Mouse (Mus musculus): Measurements from ENCODE around the gene Nlgn1. TPM values are rescaled to one million over a fixed set of nuclear protein-coding genes. Genes with fewer than 3 reads are reported as not detected.

Nlgn1 gene
- polyA plus RNA-seq, 1 experiment from 2014 or later, result 2.8 TPM

- Histone ChIP-seq H3K27ac (ENCODE audit: low read length) (no peak overlapping the region), H3K9ac (replicated peaks; ENCODE audit: low read depth, low read length) (no peak overlapping the region), H3K27me3 (ENCODE audit: control insufficient read depth, insufficient read depth, low read length) (no peaks in the 10 kb centered on the region), H3K4me3 (ENCODE audit: low read depth, low read length) (no peak overlapping the region), H3K4me1 (ENCODE audit: control insufficient read depth, insufficient read depth, low read length) (no peaks in the 10 kb centered on the region), H3K36me3 (ENCODE audit: control insufficient read depth, insufficient read depth, low read length) (no peaks in the 10 kb centered on the region), H3K4me2 (replicated peaks; ENCODE audit: low read depth, low read length) (no peak overlapping the region), H3K9me3 (ENCODE audit: control insufficient read depth, low read depth, low read length) (no peaks in the 10 kb centered on the region)
- no peak for ATAC-seq (ENCODE audit: insufficient number of reproducible peaks, insufficient read depth, low FRiP score, low read depth)
Measured at GRCm38 (mm10) chr3:26069366-26069765, 262.9 kb downstream of the Nlgn1 start.

- no peak overlapping the region for H3K27ac ChIP-seq (ENCODE audit: low read length)
- 57% methylated on average over 4 of the region's 4 CpGs for WGBS
Measured at GRCm38 (mm10) chr3:26050769-26051168, 281.5 kb downstream of the Nlgn1 start.

GRCm38 (mm10) chr3:26042966-26043365, 289.3 kb downstream of the Nlgn1 start:
- H3K36me3 ChIP-seq (ENCODE audit: control insufficient read depth, insufficient read depth, low read length), result no peaks in the 10 kb centered on the region

More at GRCm38 (mm10) chr3:26050769-26051168, 281.5 kb downstream of the Nlgn1 start:
- Histone ChIP-seq H3K4me3 (ENCODE audit: low read depth, low read length) (no peak overlapping the region), H3K9me3 (ENCODE audit: control insufficient read depth, low read depth, low read length) (no peaks in the 10 kb centered on the region), H3K9ac (replicated peaks; ENCODE audit: low read depth, low read length) (no peak overlapping the region), H3K27me3 (ENCODE audit: control insufficient read depth, insufficient read depth, low read length) (no peaks in the 10 kb centered on the region), H3K36me3 (ENCODE audit: control insufficient read depth, insufficient read depth, low read length) (no peaks in the 10 kb centered on the region), H3K4me1 (ENCODE audit: control insufficient read depth, insufficient read depth, low read length) (no peaks in the 10 kb centered on the region), H3K4me2 (replicated peaks; ENCODE audit: low read depth, low read length) (no peak overlapping the region)
- no peak for ATAC-seq (ENCODE audit: insufficient number of reproducible peaks, insufficient read depth, low FRiP score, low read depth)

DNA sequence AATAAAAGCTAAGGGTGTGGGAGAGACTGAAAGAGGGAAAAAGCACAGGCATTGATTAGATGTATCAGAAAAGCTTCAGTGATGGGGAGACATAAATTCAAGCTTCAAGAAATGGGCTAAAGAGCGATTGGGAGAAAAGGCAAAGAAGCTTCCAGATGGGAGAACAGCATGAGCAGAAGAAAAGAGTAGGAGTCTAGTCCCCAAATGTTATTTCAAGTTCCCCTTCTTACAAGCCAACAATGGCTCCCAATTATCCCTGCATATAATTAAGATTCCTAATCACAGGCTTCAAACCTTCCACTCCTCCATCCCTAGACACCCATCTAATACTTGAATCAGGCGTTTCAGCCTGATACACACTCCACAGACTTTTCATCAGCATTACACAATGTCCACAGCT, 292.6 kb downstream of the Nlgn1 start:
- H3K36me3 ChIP-seq (ENCODE audit: control insufficient read depth, insufficient read depth, low read length), result no peaks in the 10 kb centered on the region
- no peak overlapping the region for H3K4me2 ChIP-seq (replicated peaks; ENCODE audit: low read depth, low read length)
- no peak overlapping the region for H3K27ac ChIP-seq (ENCODE audit: low read length)
- no peaks in the 10 kb centered on the region for H3K9me3 ChIP-seq (ENCODE audit: control insufficient read depth, low read depth, low read length)
- no peak overlapping the region for H3K9ac ChIP-seq (replicated peaks; ENCODE audit: low read depth, low read length)
- H3K4me3 ChIP-seq (ENCODE audit: low read depth, low read length), result no peak overlapping the region
- 83% methylated on average over 2 of the region's 2 CpGs for WGBS
- no peaks in the 10 kb centered on the region for H3K27me3 ChIP-seq (ENCODE audit: control insufficient read depth, insufficient read depth, low read length)
- H3K4me1 ChIP-seq (ENCODE audit: control insufficient read depth, insufficient read depth, low read length), result no peaks in the 10 kb centered on the region
- ATAC-seq (ENCODE audit: insufficient number of reproducible peaks, insufficient read depth, low FRiP score, low read depth), result no peak

More at GRCm38 (mm10) chr3:26042966-26043365, 289.3 kb downstream of the Nlgn1 start:
- H3K9ac ChIP-seq (replicated peaks; ENCODE audit: low read depth, low read length), result no peak overlapping the region
- no peak for ATAC-seq (ENCODE audit: insufficient number of reproducible peaks, insufficient read depth, low FRiP score, low read depth)
- no peak overlapping the region for H3K27ac ChIP-seq (ENCODE audit: low read length)
- H3K4me1 ChIP-seq (ENCODE audit: control insufficient read depth, insufficient read depth, low read length), result no peaks in the 10 kb centered on the region
- H3K4me2 ChIP-seq (replicated peaks; ENCODE audit: low read depth, low read length), result no peak overlapping the region
- WGBS, result 82% methylated on average over 2 of the region's 2 CpGs
- H3K9me3 ChIP-seq (ENCODE audit: control insufficient read depth, low read depth, low read length), result no peaks in the 10 kb centered on the region
- no peak overlapping the region for H3K4me3 ChIP-seq (ENCODE audit: low read depth, low read length)
- H3K27me3 ChIP-seq (ENCODE audit: control insufficient read depth, insufficient read depth, low read length), result no peaks in the 10 kb centered on the region

DNA sequence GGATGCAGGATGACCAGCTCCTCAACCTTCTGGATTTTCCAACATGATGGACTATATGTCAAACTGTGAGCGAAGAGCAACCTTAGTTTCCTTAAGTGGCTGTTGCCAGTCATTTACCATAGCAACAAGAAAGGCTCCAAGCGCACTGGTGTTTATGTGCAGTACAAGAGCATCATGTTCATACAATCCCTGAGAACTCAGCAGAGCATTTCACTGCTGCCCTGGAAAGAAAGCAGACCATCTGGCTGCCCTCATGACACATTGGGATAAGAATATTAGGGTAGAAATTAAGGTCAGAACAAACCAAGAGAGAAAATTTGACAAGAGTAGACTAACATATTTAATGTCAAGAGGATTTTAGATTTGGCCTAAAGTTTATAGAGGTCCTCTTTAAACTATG, 306.2 kb downstream of the Nlgn1 start:
- H3K36me3 ChIP-seq (ENCODE audit: control insufficient read depth, insufficient read depth, low read length), result no peaks in the 10 kb centered on the region
- no peak for ATAC-seq (ENCODE audit: insufficient number of reproducible peaks, insufficient read depth, low FRiP score, low read depth)

GRCm38 (mm10) chr3:26023217-26023616, 309.0 kb downstream of the Nlgn1 start:
- Histone ChIP-seq H3K4me2 (replicated peaks; ENCODE audit: low read depth, low read length) (no peak overlapping the region), H3K36me3 (ENCODE audit: control insufficient read depth, insufficient read depth, low read length) (no peaks in the 10 kb centered on the region), H3K4me3 (ENCODE audit: low read depth, low read length) (no peak overlapping the region), H3K27me3 (ENCODE audit: control insufficient read depth, insufficient read depth, low read length) (no peaks in the 10 kb centered on the region), H3K4me1 (ENCODE audit: control insufficient read depth, insufficient read depth, low read length) (no peaks in the 10 kb centered on the region), H3K9ac (replicated peaks; ENCODE audit: low read depth, low read length) (no peak overlapping the region), H3K9me3 (ENCODE audit: control insufficient read depth, low read depth, low read length) (no peaks in the 10 kb centered on the region), H3K27ac (ENCODE audit: low read length) (no peak overlapping the region)
- no peak for ATAC-seq (ENCODE audit: insufficient number of reproducible peaks, insufficient read depth, low FRiP score, low read depth)
- 74% methylated on average over 5 of the region's 5 CpGs for WGBS

More for the DNA sequence above, 306.2 kb downstream of the Nlgn1 start:
- Histone ChIP-seq H3K4me3 (ENCODE audit: low read depth, low read length) (no peak overlapping the region), H3K27me3 (ENCODE audit: control insufficient read depth, insufficient read depth, low read length) (no peaks in the 10 kb centered on the region), H3K4me1 (ENCODE audit: control insufficient read depth, insufficient read depth, low read length) (no peaks in the 10 kb centered on the region), H3K9me3 (ENCODE audit: control insufficient read depth, low read depth, low read length) (no peaks in the 10 kb centered on the region), H3K27ac (ENCODE audit: low read length) (no peak overlapping the region), H3K4me2 (replicated peaks; ENCODE audit: low read depth, low read length) (no peak overlapping the region), H3K9ac (replicated peaks; ENCODE audit: low read depth, low read length) (no peak overlapping the region)
- WGBS, result 73% methylated on average over 2 of the region's 2 CpGs

DNA sequence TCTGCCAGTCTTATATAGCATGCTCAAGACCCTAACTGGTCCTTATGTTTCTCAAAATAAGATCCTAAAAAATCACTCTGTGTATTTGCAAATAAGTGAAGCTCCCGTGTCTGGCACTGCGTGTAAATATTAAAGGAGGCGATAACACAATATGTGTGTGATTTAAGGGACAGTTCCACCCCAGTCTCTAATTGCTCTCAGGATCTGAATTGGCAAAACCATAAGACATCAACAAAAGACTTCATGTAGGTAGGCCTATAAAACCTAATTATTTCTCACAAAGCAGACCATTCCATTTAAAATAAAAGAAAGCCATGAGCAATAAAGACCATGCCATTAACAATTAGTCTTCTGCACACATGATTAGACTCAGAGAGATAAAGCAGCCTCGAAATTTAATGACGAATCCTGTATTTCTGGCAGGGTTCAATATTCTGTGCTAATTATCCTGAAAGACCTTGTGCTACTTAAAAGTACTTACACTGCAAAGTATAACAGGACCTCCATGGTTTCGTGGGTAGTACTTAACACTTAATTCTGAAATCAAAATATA, 310.6 kb downstream of the Nlgn1 start:
- no peaks in the 10 kb centered on the region for H3K4me1 ChIP-seq (ENCODE audit: control insufficient read depth, insufficient read depth, low read length)
- 79% methylated on average over 6 of the region's 6 CpGs for WGBS
- no peaks in the 10 kb centered on the region for H3K27me3 ChIP-seq (ENCODE audit: control insufficient read depth, insufficient read depth, low read length)
- no peaks in the 10 kb centered on the region for H3K36me3 ChIP-seq (ENCODE audit: control insufficient read depth, insufficient read depth, low read length)
- H3K4me2 ChIP-seq (replicated peaks; ENCODE audit: low read depth, low read length), result no peak overlapping the region
- H3K9me3 ChIP-seq (ENCODE audit: control insufficient read depth, low read depth, low read length), result no peaks in the 10 kb centered on the region
- H3K9ac ChIP-seq (replicated peaks; ENCODE audit: low read depth, low read length), result no peak overlapping the region
- no peak for ATAC-seq (ENCODE audit: insufficient number of reproducible peaks, insufficient read depth, low FRiP score, low read depth)
- no peak overlapping the region for H3K27ac ChIP-seq (ENCODE audit: low read length)
- no peak overlapping the region for H3K4me3 ChIP-seq (ENCODE audit: low read depth, low read length)

- 76% methylated on average over 4 of the region's 4 CpGs for WGBS
- ATAC-seq (ENCODE audit: insufficient number of reproducible peaks, insufficient read depth, low FRiP score, low read depth), result no peak
- no peaks in the 10 kb centered on the region for H3K9me3 ChIP-seq (ENCODE audit: control insufficient read depth, low read depth, low read length)
Measured at GRCm38 (mm10) chr3:26011310-26012078, 320.8 kb downstream of the Nlgn1 start.

More at GRCm38 (mm10) chr3:26011310-26012078, 320.8 kb downstream of the Nlgn1 start:
- no peak overlapping the region for H3K4me2 ChIP-seq (replicated peaks; ENCODE audit: low read depth, low read length)
- no peaks in the 10 kb centered on the region for H3K36me3 ChIP-seq (ENCODE audit: control insufficient read depth, insufficient read depth, low read length)
- no peaks in the 10 kb centered on the region for H3K4me1 ChIP-seq (ENCODE audit: control insufficient read depth, insufficient read depth, low read length)
- H3K4me3 ChIP-seq (ENCODE audit: low read depth, low read length), result no peak overlapping the region
- H3K27ac ChIP-seq (ENCODE audit: low read length), result no peak overlapping the region
- no peaks in the 10 kb centered on the region for H3K27me3 ChIP-seq (ENCODE audit: control insufficient read depth, insufficient read depth, low read length)
- H3K9ac ChIP-seq (replicated peaks; ENCODE audit: low read depth, low read length), result no peak overlapping the region

Measured in stomach, embryonic 14.5 days (tissue).